Mouse (Mus musculus) neural tube, embryonic 11.5 days (tissue): ENCODE measurements around the gene Vasn. TPM values are rescaled to one million over a fixed set of nuclear protein-coding genes. Genes with fewer than 3 reads are reported as not detected.

Experiments
- polyA plus RNA-seq: library from polyadenylated mRNA; unstranded; fragments of >200 nt; fragmentation: Nextera tagmentation; extraction: Ambion mirVana; gene quantifications from 2 replicates; pipeline ENCODE4 v1.2.1, GENCODE M21; 2014

Gene Vasn
- polyA plus RNA-seq, 1 experiment from 2014 or later, result 11.1 TPM

Other genes starting within 250 kb of the Vasn start
- 1.8 and 2.5 TPM in 2 replicates for gene Adcy9, start 219.4 kb upstream of the Vasn start, polyA plus RNA-seq
- gene Srl, start 98.1 kb upstream of the Vasn start, polyA plus RNA-seq, result 31.1 and 35.7 TPM in 2 replicates
- 16.1 and 17.8 TPM in 2 replicates for gene Tfap4, start 80.1 kb upstream of the Vasn start, polyA plus RNA-seq
- gene Glis2, start 45.2 kb upstream of the Vasn start, polyA plus RNA-seq, result 32.4 and 37.0 TPM in 2 replicates
- 94.3 and 108 TPM in 2 replicates for gene Pam16, start 15.0 kb upstream of the Vasn start, polyA plus RNA-seq
- gene Dnaja3, start within 50 bp of the Vasn start, polyA plus RNA-seq, result 54.2 and 56.6 TPM in 2 replicates
- gene Coro7, start 39.8 kb downstream of the Vasn start, polyA plus RNA-seq, result 18.7 and 24.8 TPM in 2 replicates
- 156 and 159 TPM in 2 replicates for gene Nmral1, start 79.4 kb downstream of the Vasn start, polyA plus RNA-seq
- gene Hmox2, start 86.4 kb downstream of the Vasn start, polyA plus RNA-seq, result 91.7 and 103 TPM in 2 replicates
- gene Cdip1, start 150.4 kb downstream of the Vasn start, polyA plus RNA-seq, result 102 and 104 TPM in 2 replicates
- 0.20 and 0.38 TPM in 2 replicates for gene 4930562C15Rik, start 195.5 kb downstream of the Vasn start, polyA plus RNA-seq
- 35.3 and 38.4 TPM in 2 replicates for gene Ubald1, start 240.4 kb downstream of the Vasn start, polyA plus RNA-seq
- gene Mgrn1, start 246.3 kb downstream of the Vasn start, polyA plus RNA-seq, result 81.6 and 85.5 TPM in 2 replicates